In genomic region chr6:51998409-51999156, GRCm38 (mm10) we compare ENCODE assay signal across 10 mouse cellular contexts. TPM values are rescaled to one million over a fixed set of nuclear protein-coding genes. Genes with fewer than 3 reads are reported as not detected.
A peak's percentile ranks its signal among the peaks of the same experiment; 100 is the strongest.
DNase-seq lines count a peak whose midpoint lies in the region; ATAC-seq and TF ChIP-seq lines count a peak whose summit lies in the region.
"Had no signal": no experiment of that assay in that cellular context is flagged by ENCODE, and none has a peak within 500 bp of the region (broad histone marks: within the 10 kb centered on the region; RNA-seq: fewer than 3 reads in every experiment).

No protein-coding gene starts in this region.

- no peaks in the 10 kb centered on the region for H3K9me3 ChIP-seq in liver, embryonic 14.5 days (ENCODE audit: control insufficient read depth, low read length)
- H3K9me3 ChIP-seq in liver, embryonic 11.5 days (ENCODE audit: control insufficient read depth, low read length) = no peaks in the 10 kb centered on the region
- H3K9me3 ChIP-seq: liver, embryonic 15.5 days had no signal

- no peaks in the 10 kb centered on the region for H3K36me3 ChIP-seq in liver, embryonic 14.5 days (replicated peaks; ENCODE audit: control insufficient read depth, insufficient read depth, low read depth)
- H3K36me3 ChIP-seq in liver, embryonic 11.5 days (ENCODE audit: control insufficient read depth, insufficient read depth, low read length) = no peaks in the 10 kb centered on the region
- H3K36me3 ChIP-seq: liver, embryonic 15.5 days had no signal

- no peak overlapping the region for H3K4me3 ChIP-seq in liver, embryonic 14.5 days (ENCODE audit: insufficient read depth in 1 of 2, low read depth in 2 of 2, low read length in 2 of 2)
- no peak overlapping the region for H3K4me3 ChIP-seq in liver, embryonic 11.5 days (ENCODE audit: low read depth, low read length)
- H3K4me3 ChIP-seq in cortical plate, adult 2 months (ENCODE audit: insufficient read depth, low read length) = no peak overlapping the region
- H3K4me3 ChIP-seq: liver, embryonic 15.5 days had no signal

- TF ChIP-seq POLR2A in cortical plate, adult 2 months (IDR thresholded peaks at IDR 0.05; ENCODE audit: extremely low read depth, insufficient read depth, low read length) = no peak

- H3K27me3 ChIP-seq in liver, embryonic 14.5 days (ENCODE audit: control insufficient read depth, insufficient read depth, low read length) = no peaks in the 10 kb centered on the region
- H3K27me3 ChIP-seq in liver, embryonic 11.5 days (replicated peaks; ENCODE audit: control insufficient read depth, insufficient read depth, low read length) = no peaks in the 10 kb centered on the region; the same call in 1 of the 2 replicates
- H3K27me3 ChIP-seq: liver, embryonic 15.5 days had no signal

- no peak overlapping the region for H3K4me2 ChIP-seq in liver, embryonic 14.5 days (ENCODE audit: low read depth)
- H3K4me2 ChIP-seq in liver, embryonic 11.5 days = no peak overlapping the region
- H3K4me2 ChIP-seq: liver, embryonic 15.5 days had no signal

- TF ChIP-seq CTCF in liver, embryonic 14.5 days (IDR thresholded peaks at IDR 0.05; ENCODE audit: low read depth) = peak; percentile 44; the same call in 1 of the 2 replicates
- 0 out of 2 replicates have a peak, but pooled peaks have one; percentile 6 for TF ChIP-seq CTCF in cortical plate, adult 2 months (IDR thresholded peaks at IDR 0.05; ENCODE audit: extremely low read depth, insufficient read depth, low read length)

- no peak for TF ChIP-seq EP300 in liver, embryonic 14.5 days (IDR thresholded peaks at IDR 0.05; ENCODE audit: low read depth)

- peak; percentile 27 to 85 for DNase-seq in adrenal gland, adult (ENCODE audit: inconsistent age in 2 of 2, low spot score in 1 of 2)
- no peak for DNase-seq in adrenal gland, adult 18-20 months (ENCODE audit: low spot score in 2 of 2)
- no peak for DNase-seq in liver, embryonic 14.5 days (ENCODE audit: low read depth in 3 of 3, low spot score in 3 of 3)
- no peak for DNase-seq in liver, embryonic 11.5 days (ENCODE audit: low spot score)
- DNase-seq in naive thymus-derived CD4-positive, alpha-beta T cell, adult 2 months (ENCODE audit: low read depth) = peak; percentile 56
- no peak for DNase-seq in urinary bladder, postnatal 14 days (ENCODE audit: low spot score)
- no peak for DNase-seq in gastrocnemius, adult 18-20 months (ENCODE audit: low spot score)
- DNase-seq: cerebellum, postnatal 25 days had no signal

- WGBS in liver, embryonic 14.5 days (ENCODE audit: insufficient replicate concordance) = 50% methylated on average over 7 of the region's 7 CpGs
- 58% methylated on average over 7 of the region's 7 CpGs for WGBS in liver, embryonic 11.5 days

- no peak for ATAC-seq in liver, embryonic 14.5 days (ENCODE audit: insufficient read depth)
- ATAC-seq in liver, embryonic 11.5 days (replicated peaks; ENCODE audit: low FRiP score) = no peak

- H3K9ac ChIP-seq in liver, embryonic 14.5 days (replicated peaks) = no peak overlapping the region
- no peak overlapping the region for H3K9ac ChIP-seq in liver, embryonic 11.5 days (ENCODE audit: low read depth, low read length)
- H3K9ac ChIP-seq: liver, embryonic 15.5 days had no signal

- H3K4me1 ChIP-seq in liver, embryonic 14.5 days (replicated peaks; ENCODE audit: control insufficient read depth in 2 of 2, insufficient read depth in 2 of 2, low read length in 1 of 2) = no peaks in the 10 kb centered on the region
- H3K4me1 ChIP-seq in liver, embryonic 11.5 days (replicated peaks; ENCODE audit: control insufficient read depth, insufficient read depth, low read length) = no peaks in the 10 kb centered on the region
- no peaks in the 10 kb centered on the region for H3K4me1 ChIP-seq in cortical plate, adult 2 months (ENCODE audit: control insufficient read depth, insufficient read depth, low read length)
- H3K4me1 ChIP-seq: liver, embryonic 15.5 days had no signal

- H3K27ac ChIP-seq in liver, embryonic 14.5 days = no peak overlapping the region
- no peak overlapping the region for H3K27ac ChIP-seq in liver, embryonic 11.5 days (ENCODE audit: low read depth, low read length)
- no peak overlapping the region for H3K27ac ChIP-seq in cortical plate, adult 2 months (ENCODE audit: insufficient read depth, low read length)
- H3K27ac ChIP-seq: liver, embryonic 15.5 days had no signal

RNA-seq across cellular contexts. Expression of gene Skap2, which starts 13.8 kb away (rescaled TPM):
- 10 to 100 TPM; 43.6 to 59.0 TPM for total RNA-seq in adrenal gland, adult 18-20 months (2021)
- polyA plus RNA-seq in liver, embryonic 14.5 days (2012; rRNA removed) = 5.4 and 10.1 TPM in 2 replicates
- 18.4 and 19.4 TPM in 2 replicates for polyA plus RNA-seq in liver, embryonic 14.5 days (2014; fragmentation: Nextera tagmentation; extraction: Ambion mirVana)
- 33.9 and 35.5 TPM in 2 replicates for polyA plus RNA-seq in liver, embryonic 11.5 days (2014; fragmentation: Nextera tagmentation; extraction: Ambion mirVana)
- polyA plus RNA-seq in cortical plate, adult 2 months (2012; rRNA removed) = 10.3 and 10.9 TPM in 2 replicates
- total RNA-seq in gastrocnemius, adult 18-20 months (2021) = 1 to 10 TPM; 3.9 to 4.3 TPM

Comparison
In these comparisons a context has a peak if more than half of its experiments do, and no peak if none do; other contexts are left out.
1. DNase-seq: peak in adrenal gland, adult (2 of 2) and naive thymus-derived CD4-positive, alpha-beta T cell, adult 2 months (single experiment); none in adrenal gland, adult 18-20 months (0 of 2), liver, embryonic 14.5 days (0 of 3), liver, embryonic 11.5 days (single experiment), urinary bladder, postnatal 14 days (single experiment) and gastrocnemius, adult 18-20 months (single experiment).